Mouse (Mus musculus) limb, embryonic 10.5 days (tissue): ENCODE results near the gene Acd. TPM values are rescaled to one million over a fixed set of nuclear protein-coding genes. Genes with fewer than 3 reads are reported as not detected.

Experiments used
- DNase-seq: peaks from one replicate; pipeline ENCODE4 v3.0.0-alpha.2; 2017; ENCODE audit warnings: low spot score
- H3K27ac ChIP-seq: fragments of 300-500 bp; sonication (generic); 2 replicates; pipeline ENCODE4 v1.5.1; 2016; ENCODE audit warnings: mild to moderate bottlenecking
- H3K27me3 ChIP-seq: fragments of 300-500 bp; sonication (generic); 2 replicates; pipeline ENCODE4 v1.6.1; 2016; ENCODE audit warnings: low read depth, mild to moderate bottlenecking; ENCODE audit not compliant: poor library complexity, severe bottlenecking
- H3K36me3 ChIP-seq: fragments of 300-500 bp; sonication (generic); 2 replicates; pipeline ENCODE4 v1.6.1; 2016; ENCODE audit warnings: mild to moderate bottlenecking, moderate library complexity
- H3K4me1 ChIP-seq: fragments of 300-500 bp; sonication (generic); 2 replicates; pipeline ENCODE4 v1.6.1; 2016
- H3K4me3 ChIP-seq: fragments of 300-500 bp; sonication (generic); 2 replicates; pipeline ENCODE4 v1.5.1; 2016; ENCODE audit warnings: mild to moderate bottlenecking, moderate library complexity
- H3K9me3 ChIP-seq: fragments of 300-500 bp; sonication (generic); replicated peaks from 2 replicates; pipeline ENCODE4 v1.6.1; 2016; ENCODE audit warnings: mild to moderate bottlenecking
- WGBS: fragments of 180-500 bp; shearing (Covaris S2); methylation state at CpG from one replicate; pipeline ENCODE4 v1.1.7; 2016; 5-methylcytosine and 5-hydroxymethylcytosine counted together
- polyA plus RNA-seq: library from polyadenylated mRNA; unstranded; fragments of >200 nt; fragmentation: Nextera tagmentation; extraction: Ambion mirVana; gene quantifications from 2 replicates; pipeline ENCODE4 v1.2.1, GENCODE M21; 2016

Gene Acd
- polyA plus RNA-seq, 1 experiment from 2014 or later: 74.3 TPM

DNA sequence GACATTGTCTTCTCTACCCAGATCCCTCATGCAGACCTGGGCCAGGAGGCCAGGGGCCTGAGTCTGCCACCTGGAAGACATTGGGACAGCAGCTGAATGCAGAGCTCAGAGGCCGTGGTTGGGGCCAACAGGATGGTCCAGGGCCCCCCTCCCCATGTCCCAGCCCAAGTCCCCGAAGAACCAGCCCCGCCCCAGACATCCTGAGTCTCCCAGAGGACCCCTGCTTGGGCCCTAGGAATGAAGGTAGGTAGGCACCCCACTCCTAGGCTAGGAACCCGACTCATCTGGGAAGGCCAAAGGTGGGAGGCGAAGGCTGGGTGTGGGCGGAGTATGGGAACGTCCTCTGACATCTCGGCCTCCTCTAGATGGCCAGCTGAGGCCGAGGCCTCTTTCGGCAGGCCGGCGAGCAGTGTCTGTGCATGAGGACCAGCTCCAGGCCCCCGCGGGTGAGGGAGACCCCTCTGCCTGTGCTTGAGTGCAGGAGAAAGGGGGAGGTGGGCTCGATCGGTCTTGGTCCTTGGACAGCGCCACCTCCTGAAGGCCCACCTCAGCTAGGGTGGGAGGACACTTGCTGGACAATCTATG is 3.6 kb downstream of the Acd start:
- H3K36me3 ChIP-seq: peaks cover 44% of the 10 kb centered on the region
- no peak overlapping the region for H3K27ac ChIP-seq
- DNase-seq: no peak
- no peak overlapping the region for H3K4me3 ChIP-seq
- H3K9me3 ChIP-seq: no peaks in the 10 kb centered on the region
- H3K4me1 ChIP-seq: peaks cover 31% of the 10 kb centered on the region
- H3K27me3 ChIP-seq: peaks cover 21% of the 10 kb centered on the region
- 90% methylated on average over 17 of the region's 17 CpGs for WGBS

DNA sequence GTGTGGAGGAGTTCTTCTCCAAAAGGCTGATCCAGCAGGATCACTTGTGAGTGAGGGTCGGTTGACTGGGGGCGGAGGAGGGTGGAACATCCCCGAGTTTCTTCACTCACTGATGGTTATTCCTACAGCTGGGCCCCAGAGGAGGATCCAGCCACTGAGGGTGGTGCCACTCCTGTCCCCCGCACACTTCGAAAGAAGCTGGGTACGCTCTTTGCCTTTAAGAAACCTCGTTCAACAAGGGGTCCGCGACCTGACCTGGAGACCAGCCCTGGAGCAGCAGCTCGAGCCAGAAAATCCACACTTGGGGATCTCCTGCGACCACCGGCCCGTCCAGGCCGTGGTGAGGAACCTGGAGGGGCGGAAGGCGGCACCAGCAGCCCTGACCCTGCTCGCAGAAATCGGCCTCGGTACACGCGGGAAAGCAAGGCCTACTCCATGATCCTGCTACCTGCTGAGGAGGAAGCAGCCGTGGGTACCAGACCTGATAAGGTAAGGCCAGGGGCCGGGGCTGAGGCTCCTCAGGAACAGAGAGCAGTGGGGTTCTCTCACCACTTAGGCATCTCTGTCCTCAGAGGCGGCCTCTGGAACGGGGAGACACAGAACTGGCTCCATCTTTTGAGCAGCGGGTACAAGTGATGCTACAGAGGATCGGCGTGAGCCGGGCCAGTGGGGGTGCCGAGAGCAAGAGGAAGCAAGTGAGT is 5.7 kb downstream of the Acd start:
- H3K9me3 ChIP-seq: no peaks in the 10 kb centered on the region
- H3K36me3 ChIP-seq: peaks cover 41% of the 10 kb centered on the region
- no peak overlapping the region; the same call in 1 of the 2 replicates for H3K4me3 ChIP-seq
- H3K27me3 ChIP-seq: peaks cover 21% of the 10 kb centered on the region
- no peak for DNase-seq
- WGBS: 83% methylated on average over 30 of the region's 30 CpGs
- peaks cover 20% of the 10 kb centered on the region for H3K4me1 ChIP-seq
- H3K27ac ChIP-seq: no peak overlapping the region

DNA sequence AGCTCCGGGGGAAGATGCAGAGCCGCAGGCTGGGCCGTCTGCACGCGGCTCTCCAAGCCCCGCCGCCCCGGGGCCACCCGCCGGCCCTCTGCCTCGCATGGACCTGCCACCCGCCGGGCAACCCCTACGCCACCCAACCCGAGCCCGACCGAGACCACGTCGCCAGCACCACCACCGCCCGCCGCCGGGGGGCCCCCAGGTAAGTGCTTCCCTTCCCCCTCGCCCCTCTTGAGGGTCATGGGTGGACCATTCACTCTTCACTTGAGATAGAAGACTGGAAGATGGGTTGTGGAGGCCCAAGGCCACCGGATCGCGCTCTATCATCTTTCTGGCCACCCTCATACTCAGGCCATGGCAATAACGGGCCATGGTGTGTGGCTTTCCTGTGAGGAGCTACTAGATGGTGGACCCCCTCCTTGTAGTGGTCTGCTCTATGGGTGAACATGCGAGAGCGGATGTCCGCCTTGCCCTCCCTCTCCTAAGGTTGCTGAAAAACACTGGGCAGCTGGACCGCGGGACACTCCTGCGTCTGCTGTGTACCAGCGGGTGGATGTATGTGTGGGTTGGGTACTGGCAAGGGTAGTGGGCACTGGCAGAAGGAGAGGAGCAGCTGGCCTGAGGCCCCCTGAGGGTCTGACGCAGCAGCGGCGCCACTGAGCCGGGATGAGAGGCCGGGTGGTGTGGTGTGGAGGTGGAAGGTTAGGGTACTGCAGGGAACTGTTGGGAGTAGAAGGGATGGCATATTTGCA is 6.7 kb downstream of the Acd start:
- Histone ChIP-seq H3K4me1 (peaks cover 12% of the 10 kb centered on the region), H3K4me3 (peak overlapping the region; percentile 55), H3K36me3 (peaks cover 35% of the 10 kb centered on the region), H3K27ac (peak overlapping the region; percentile 53), H3K27me3 (peaks cover 27% of the 10 kb centered on the region), H3K9me3 (no peaks in the 10 kb centered on the region)
- 10% methylated on average over 40 of the region's 40 CpGs for WGBS
- no peak for DNase-seq

DNA sequence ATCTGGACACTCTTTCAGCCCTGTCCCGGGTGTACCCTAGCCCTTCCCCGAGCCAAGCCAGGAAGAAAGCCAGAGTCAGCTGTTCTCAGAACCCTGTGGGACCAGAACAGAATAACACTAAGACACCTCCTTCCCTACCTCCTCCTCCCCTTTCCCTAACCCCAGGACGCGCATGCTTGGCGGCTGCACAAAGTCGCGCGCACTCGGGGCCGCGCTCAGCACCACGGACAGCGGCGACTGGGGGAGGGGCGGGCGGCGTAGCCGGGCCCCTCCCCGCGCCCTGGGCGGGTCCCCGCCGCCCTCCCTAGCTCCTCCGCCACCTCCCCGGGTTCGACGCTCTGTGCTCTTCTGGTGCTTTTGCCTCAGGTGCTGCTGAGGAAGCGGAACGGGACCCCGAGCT is 7.3 kb downstream of the Acd start:
- Histone ChIP-seq H3K4me1 (peaks cover 12% of the 10 kb centered on the region), H3K4me3 (peak overlapping the region; percentile 55), H3K27ac (peak overlapping the region; percentile 53), H3K27me3 (peaks cover 31% of the 10 kb centered on the region), H3K9me3 (no peaks in the 10 kb centered on the region), H3K36me3 (peaks cover 32% of the 10 kb centered on the region)
- DNase-seq: peak; percentile 87
- 3% methylated on average over 30 of the region's 30 CpGs for WGBS

DNA sequence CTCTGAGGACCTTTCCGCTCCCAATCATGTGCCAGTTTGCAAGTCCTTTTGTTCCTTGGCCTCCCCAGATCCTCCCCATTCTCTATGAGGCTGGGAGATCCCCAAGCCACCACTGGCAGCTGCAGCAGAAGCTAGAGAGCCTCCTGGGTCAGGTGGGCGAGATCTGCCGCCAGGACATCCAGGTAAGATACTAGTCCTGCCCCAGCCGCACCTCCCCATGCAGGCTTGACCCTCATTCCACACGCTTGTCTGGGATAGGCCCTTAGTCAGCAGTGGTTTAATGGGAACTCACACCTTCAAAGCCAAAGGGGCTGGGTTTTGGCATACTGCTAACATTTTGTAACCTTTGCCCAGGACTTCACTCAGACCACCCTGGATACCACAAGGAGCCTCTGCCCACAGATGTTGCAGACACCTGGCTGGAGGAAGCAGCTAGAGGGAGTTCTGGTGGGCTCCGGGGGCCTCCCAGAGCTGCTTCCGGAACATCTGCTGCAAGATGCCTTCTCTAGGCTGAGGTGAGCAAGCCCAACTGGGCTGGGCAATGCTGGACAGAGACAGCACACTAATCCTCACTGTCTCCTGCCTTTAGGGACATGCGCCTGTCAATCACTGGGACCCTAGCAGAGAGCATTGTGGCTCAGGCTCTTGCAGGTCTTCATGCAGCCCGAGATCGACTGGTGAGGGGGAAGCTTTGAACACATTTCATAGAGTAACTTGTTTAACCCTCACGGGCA is 8.3 kb downstream of the Acd start:
- Histone ChIP-seq H3K36me3 (peaks cover 22% of the 10 kb centered on the region), H3K27ac (no peak overlapping the region), H3K27me3 (peaks cover 31% of the 10 kb centered on the region), H3K4me1 (peaks cover 12% of the 10 kb centered on the region), H3K9me3 (no peaks in the 10 kb centered on the region), H3K4me3 (no peak overlapping the region)
- DNase-seq: no peak
- 94% methylated on average over 11 of the region's 11 CpGs for WGBS

DNA sequence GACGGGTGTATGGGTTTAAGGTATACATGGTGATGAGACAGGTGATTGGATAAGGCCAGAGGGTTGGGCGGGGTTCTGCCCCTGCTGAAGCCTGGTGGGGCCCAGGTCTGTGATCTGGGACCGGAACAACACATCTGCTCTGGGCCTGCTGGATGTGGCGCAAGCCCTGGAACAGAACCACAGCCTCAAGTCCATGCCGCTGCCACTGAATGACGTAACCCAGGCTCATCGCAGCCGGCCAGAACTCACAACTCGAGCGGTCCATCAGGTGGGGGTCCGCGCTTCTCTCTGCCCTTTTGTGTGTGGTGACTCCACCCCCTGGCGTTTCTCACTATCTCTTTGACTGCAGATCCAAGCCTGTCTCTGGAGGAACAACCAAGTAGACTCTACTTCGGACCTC is 9.9 kb downstream of the Acd start:
- no peak for DNase-seq
- no peak overlapping the region for H3K4me3 ChIP-seq
- WGBS: 85% methylated on average over 14 of the region's 14 CpGs
- H3K27me3 ChIP-seq: peaks cover 31% of the 10 kb centered on the region
- peaks cover 16% of the 10 kb centered on the region for H3K4me1 ChIP-seq
- H3K27ac ChIP-seq: no peak overlapping the region
- no peaks in the 10 kb centered on the region for H3K9me3 ChIP-seq
- H3K36me3 ChIP-seq: peaks cover 6% of the 10 kb centered on the region

DNA sequence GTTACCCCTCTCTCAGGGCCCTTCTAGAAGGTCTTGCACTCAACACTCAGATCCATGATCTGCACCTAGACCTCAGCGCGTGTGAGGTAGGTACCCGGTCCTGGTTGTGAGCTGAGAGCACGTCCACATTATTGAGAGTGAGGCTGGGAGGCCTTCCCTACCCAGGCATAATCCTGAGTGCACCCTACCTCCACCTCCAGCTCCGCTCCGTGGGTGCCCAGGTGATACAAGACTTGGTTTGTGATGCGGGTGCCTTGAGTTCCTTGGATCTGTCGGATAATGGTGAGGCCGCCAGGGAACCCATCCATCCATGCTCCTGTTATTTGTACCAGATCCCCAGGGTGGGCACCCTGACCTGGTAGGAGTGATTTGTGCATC is 10.9 kb downstream of the Acd start:
- 89% methylated on average over 9 of the region's 9 CpGs for WGBS
- no peak for DNase-seq
- Histone ChIP-seq H3K36me3 (no peaks in the 10 kb centered on the region), H3K27me3 (peaks cover 25% of the 10 kb centered on the region), H3K4me3 (no peak overlapping the region), H3K27ac (no peak overlapping the region), H3K4me1 (peaks cover 26% of the 10 kb centered on the region), H3K9me3 (no peaks in the 10 kb centered on the region)

DNA sequence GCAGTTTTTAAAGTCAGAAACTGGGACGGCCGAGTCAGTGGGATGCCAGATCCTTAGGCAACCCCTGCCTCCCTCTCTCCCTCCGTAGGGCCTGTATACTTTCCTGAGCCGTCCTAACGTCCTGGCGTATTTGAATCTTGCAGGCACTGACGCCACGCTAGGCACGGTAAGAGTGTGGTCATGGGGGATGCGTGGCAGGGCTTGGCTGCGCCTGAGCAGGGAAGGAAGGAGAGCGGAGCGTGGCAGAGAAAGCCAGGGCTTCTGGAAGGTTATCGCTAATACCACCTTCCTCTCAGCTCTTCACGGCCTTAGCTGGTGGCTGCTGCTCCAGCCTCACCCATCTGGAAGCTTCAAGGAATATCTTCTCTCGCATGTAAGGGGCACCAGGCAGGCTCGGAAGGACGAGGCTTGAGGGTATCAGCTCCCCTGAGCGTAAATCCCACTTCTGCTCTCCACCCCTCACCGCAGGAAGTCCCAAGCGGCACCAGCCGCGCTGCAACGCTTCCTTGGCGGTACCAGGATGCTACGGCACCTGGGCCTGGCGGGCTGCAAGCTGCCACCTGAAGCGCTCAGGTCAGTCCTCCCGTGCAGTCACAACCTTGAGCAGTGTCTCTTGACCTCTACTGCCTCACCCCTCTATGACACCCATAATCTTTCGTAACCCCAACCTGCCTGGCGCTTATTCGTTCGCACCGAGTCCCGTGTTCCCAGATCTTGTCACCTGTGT is 11.5 kb downstream of the Acd start:
- H3K4me3 ChIP-seq: no peak overlapping the region
- H3K27me3 ChIP-seq: peaks cover 19% of the 10 kb centered on the region
- H3K36me3 ChIP-seq: peaks cover 2% of the 10 kb centered on the region; the same call in 1 of the 2 replicates
- H3K9me3 ChIP-seq: no peaks in the 10 kb centered on the region
- WGBS: 65% methylated on average over 35 of the region's 35 CpGs
- H3K27ac ChIP-seq: no peak overlapping the region
- no peak for DNase-seq
- H3K4me1 ChIP-seq: peaks cover 26% of the 10 kb centered on the region

DNA sequence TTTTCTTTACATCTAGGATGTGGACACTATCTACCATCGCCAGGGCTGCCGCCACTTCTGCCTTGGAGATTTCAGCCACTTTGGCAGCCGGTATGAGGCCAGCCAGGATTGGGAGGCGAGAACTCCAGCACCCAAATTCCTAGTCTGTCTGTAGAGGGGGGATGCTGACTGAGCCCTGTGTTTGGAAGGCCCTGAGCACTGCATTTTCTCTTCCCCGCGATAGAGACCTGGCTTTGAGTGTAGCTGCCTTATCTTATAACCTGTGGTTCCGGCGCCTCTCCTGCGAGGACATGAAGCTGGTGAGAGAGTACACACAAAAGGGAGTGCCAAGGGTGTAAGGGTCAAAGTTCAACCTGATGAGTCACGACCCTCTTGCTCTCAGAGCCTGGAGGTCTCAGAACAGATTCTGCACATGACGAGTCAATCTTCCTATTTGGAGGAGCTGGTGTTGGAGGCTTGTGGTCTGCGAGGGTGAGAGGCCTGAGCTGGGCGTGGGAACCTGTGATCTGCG is 12.6 kb downstream of the Acd start:
- WGBS: 76% methylated on average over 14 of the region's 14 CpGs
- Histone ChIP-seq H3K4me3 (no peak overlapping the region), H3K27me3 (peaks cover 10% of the 10 kb centered on the region; the same call in 1 of the 2 replicates)

DNA sequence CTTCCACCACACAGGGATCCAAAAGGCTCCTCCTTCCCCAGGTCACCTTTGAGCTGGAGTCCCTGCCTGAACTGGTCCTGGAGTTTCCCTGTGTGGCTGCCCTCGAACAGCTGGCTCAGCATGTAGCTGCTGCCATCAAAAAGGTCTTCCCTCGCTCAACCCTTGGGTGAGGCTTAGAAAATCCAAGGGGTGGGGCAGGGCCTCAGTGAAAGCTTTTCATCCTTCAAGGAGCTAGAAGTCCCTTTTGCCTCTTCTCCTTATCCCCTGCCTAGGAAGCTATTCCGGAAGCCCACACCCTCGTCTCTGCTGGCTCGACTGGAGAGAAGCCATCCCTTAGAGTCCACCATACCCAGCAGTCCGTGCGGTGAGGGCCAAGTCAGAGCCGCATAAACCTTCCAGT is 13.4 kb downstream of the Acd start:
- Histone ChIP-seq H3K9me3 (no peaks in the 10 kb centered on the region), H3K4me3 (no peak overlapping the region), H3K27ac (no peak overlapping the region), H3K36me3 (peaks cover 21% of the 10 kb centered on the region), H3K27me3 (peaks cover 10% of the 10 kb centered on the region; the same call in 1 of the 2 replicates), H3K4me1 (peaks cover 16% of the 10 kb centered on the region)
- WGBS: 72% methylated on average over 8 of the region's 8 CpGs
- no peak for DNase-seq

More for the DNA sequence above, 12.6 kb downstream of the Acd start:
- H3K36me3 ChIP-seq: peaks cover 13% of the 10 kb centered on the region
- H3K4me1 ChIP-seq: peaks cover 16% of the 10 kb centered on the region
- no peaks in the 10 kb centered on the region for H3K9me3 ChIP-seq
- no peak for DNase-seq
- H3K27ac ChIP-seq: no peak overlapping the region

DNA sequence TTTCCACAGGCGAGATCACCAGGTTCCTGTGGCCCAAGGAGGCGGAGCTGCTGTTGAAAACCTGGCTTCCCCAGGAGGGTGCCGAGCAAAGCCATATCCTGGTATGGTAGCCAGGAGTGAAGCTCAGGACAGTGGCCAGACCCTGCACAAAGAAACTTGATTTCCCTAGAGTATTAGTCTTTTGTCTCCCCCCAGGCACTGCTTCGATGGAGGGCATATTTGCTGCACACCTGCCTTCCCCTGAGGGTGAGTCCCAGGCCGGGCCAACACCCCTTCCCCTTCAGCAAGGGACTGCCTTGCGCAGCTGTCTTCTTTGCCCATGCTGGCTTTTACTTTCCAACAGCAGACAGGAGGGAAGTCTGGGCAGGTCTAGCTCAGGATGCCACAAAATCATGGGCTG is 14.4 kb downstream of the Acd start:
- Histone ChIP-seq H3K4me1 (peaks cover 16% of the 10 kb centered on the region), H3K9me3 (no peaks in the 10 kb centered on the region), H3K27me3 (peaks cover 10% of the 10 kb centered on the region; the same call in 1 of the 2 replicates), H3K36me3 (peaks cover 31% of the 10 kb centered on the region), H3K27ac (no peak overlapping the region), H3K4me3 (no peak overlapping the region)
- WGBS: 76% methylated on average over 6 of the region's 6 CpGs
- DNase-seq: no peak

DNA sequence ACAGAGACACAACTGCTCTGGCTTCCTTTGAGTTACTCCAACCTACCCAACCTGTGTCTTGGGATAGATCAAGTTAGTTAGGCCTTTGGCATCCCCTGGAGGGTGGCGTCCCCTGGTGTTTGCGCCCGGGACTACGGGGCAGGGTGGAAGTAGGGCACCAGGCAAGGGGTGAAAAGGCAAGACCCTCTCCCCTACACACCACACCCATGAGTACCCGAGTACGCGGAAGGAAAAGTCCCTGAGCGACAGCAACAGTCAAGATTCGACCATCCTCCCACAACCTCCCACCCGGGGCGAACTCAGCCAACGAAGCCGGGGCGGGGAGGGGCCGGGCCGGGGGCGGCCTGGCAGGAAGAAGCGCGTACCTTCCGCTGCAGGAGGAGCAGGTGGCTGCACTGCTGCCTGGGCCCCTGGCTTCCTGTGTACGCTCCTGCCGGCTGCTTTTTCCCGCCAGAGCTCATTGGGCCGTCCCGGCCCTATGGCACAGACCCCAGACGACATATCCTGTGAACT is 15.1 kb downstream of the Acd start, which contains the start of gene Carmil2:
Gene Carmil2 (plus strand): TSS at position 479 of the 513 bp plus-strand sequence.
- H3K4me3 ChIP-seq: peak within 1 kb of the TSS; percentile 37
- peak within 1 kb of the TSS; percentile 61; the same call in 1 of the 2 replicates for H3K27ac ChIP-seq
- 13% methylated on average over 26 of the region's 26 CpGs for WGBS
- peaks cover 16% of the 10 kb centered on the region for H3K4me1 ChIP-seq
- peak; percentile 67 for DNase-seq
- H3K36me3 ChIP-seq: peaks cover 38% of the 10 kb centered on the region
- H3K27me3 ChIP-seq: peaks cover 10% of the 10 kb centered on the region; the same call in 1 of the 2 replicates
- no peaks in the 10 kb centered on the region for H3K9me3 ChIP-seq
